Mouse (Mus musculus) left cerebral cortex, adult 2 months (tissue): ENCODE measurements around the gene Mafg. TPM values are rescaled to one million over a fixed set of nuclear protein-coding genes. Genes with fewer than 3 reads are reported as not detected.
A peak's percentile ranks its signal among the peaks of the same experiment; 100 is the strongest.

Experiments used
- DNase-seq, 2 experiments: peaks; one replicate each; pipeline ENCODE4 v3.0.0; 2021 to 2022; ENCODE audit warnings: low spot score in 2 of 2, mixed read lengths in 1 of 2; ENCODE audit errors: extremely low spot score in 1 of 2
- H3K27ac ChIP-seq: fragments of 200-600 bp; 2 replicates; pipeline ENCODE4 v1.8.1; 2022
- H3K4me3 ChIP-seq: fragments of 200-600 bp; 2 replicates; pipeline ENCODE4 v1.8.1; 2022
- CTCF ChIP-seq: fragments of 200-600 bp; IDR thresholded peaks from 2 replicates; pipeline ENCODE4 v1.8.1; 2022; ENCODE audit warnings: antibody characterized with exemption, mild to moderate bottlenecking, moderate library complexity
- intact Hi-C: fragments of 180-260 bp; cut with DNase I; formaldehyde crosslinking; loops from one replicate; pipeline ENCODE4 v1.15.1; 2025
- total RNA-seq, 2 experiments: library from RNA; stranded (reverse); gene quantifications; 2 replicates each; pipeline ENCODE4 v1.2.3; 2021

Gene Mafg
- total RNA-seq, 2 experiments from 2014 or later: 104 to 107 TPM

DNA sequence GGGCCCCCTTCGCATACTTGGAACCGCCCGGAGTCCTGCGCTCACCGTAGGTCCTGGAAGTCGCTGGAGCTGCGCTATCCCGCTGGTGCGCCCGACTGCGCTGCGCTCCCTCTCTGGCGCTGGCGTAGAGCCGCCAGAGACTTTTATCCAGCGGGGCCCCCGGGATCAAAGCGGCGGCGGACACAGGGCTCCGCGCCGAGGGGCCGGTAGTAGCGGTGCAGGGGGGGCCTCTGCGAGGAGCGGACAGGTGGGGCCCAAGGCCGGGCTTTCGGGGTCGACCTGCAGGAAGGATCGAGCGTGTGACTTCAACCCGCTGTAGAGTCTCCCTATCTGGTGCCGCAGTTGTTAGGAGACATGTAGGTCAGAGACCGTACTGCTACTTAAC, 27.7 kb upstream of the Mafg start, which contains the start of gene Notum:
Gene Notum (minus strand): TSS at position 100 of the 385 bp plus-strand sequence.
- TF ChIP-seq CTCF: no peak
- intact Hi-C loops: no loop called here
- no peak for DNase-seq
- Histone ChIP-seq H3K27ac (peak within 1 kb of the TSS; percentile 2), H3K4me3 (peak within 1 kb of the TSS; percentile 46)

DNA sequence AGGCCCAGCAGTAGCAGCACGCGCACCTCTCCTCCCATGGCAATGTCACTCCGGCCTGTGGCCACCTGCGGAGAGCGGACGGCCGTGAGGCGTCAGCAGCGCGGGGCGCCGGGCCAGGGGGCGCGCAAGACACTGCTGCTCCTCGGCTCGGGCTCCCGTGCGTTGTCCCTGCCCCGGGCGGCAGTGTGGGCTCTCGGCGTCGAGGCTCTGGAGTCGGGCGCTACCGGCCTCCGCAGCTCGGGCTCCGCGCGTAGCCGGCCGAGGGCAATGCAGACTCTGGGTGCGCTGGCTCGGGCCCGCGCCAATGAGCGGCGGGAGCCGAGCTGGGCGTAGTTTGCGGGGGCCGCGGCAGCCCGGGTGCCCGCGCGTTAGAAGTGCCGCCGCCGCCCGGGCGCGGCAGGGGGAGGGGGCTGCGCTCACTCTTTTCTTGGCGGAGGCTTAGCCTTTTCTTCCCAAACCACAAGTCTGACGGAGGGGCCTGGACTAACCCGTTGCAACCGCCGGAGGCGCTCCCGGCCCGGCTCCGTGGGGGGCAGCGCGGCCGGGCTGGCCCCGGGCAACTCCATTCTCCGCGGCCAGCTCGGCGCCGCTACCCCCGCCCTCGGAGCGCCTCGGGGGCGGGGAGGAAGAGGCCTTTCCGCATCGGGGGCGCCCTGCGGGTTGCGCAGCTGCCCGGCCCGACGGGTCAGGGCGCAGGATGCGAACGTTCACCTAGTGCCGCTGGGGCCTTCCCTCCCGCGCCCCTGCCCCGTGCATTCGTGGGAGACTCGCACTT, 27.1 kb upstream of the Mafg start:
- H3K27ac ChIP-seq: peak overlapping the region; percentile 2
- no peak for DNase-seq
- TF ChIP-seq CTCF: peak; percentile 49
- intact Hi-C loops: no loop called here
- peak overlapping the region; percentile 46 for H3K4me3 ChIP-seq

DNA sequence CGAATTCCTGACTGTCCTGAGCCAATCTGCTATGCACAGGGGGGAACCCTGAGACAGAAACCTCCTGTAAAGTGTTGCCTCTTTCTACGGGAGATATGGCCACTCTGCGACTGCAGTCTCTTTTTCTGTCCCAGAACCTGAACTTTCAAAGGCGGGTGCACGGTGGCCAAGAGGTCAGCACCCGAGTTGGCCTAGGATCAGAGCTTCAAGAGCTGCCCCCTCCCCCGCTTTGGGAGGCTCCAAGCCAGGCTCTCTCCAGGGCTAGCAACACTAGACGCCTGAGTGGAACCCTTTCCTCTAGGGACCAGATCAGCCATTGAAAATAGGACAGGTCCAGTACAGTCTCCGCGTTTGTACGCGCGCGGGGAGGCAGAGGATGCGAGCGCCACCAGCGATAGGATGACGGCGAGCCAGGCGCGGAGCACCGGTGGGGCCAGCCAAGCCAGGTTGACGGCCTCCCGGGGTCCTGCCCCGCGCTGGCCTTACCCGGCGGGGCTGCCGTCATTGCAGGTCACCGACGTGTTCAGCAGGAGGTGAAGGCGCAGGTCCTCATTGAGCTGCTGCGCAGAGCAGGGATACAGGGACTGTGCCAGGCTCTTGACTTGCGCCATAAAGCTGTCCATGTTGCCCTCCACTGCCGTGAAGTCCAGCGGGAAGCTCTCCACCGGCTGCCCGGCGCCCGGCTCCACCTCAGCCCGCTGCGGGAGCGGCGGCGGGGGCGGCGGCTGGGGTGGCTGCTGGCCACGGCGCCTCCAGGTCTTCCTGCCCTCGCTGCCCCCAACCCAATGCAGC, 26.3 kb upstream of the Mafg start:
- intact Hi-C loops: loop anchor here (1.0 to 10.0 kb wide), 2 partner anchors 53 to 115 kb away; no protein-coding TSS in a partner anchor
- H3K27ac ChIP-seq: peak overlapping the region; percentile 2
- TF ChIP-seq CTCF: no peak
- peak overlapping the region; percentile 46 for H3K4me3 ChIP-seq
- DNase-seq: no peak

DNA sequence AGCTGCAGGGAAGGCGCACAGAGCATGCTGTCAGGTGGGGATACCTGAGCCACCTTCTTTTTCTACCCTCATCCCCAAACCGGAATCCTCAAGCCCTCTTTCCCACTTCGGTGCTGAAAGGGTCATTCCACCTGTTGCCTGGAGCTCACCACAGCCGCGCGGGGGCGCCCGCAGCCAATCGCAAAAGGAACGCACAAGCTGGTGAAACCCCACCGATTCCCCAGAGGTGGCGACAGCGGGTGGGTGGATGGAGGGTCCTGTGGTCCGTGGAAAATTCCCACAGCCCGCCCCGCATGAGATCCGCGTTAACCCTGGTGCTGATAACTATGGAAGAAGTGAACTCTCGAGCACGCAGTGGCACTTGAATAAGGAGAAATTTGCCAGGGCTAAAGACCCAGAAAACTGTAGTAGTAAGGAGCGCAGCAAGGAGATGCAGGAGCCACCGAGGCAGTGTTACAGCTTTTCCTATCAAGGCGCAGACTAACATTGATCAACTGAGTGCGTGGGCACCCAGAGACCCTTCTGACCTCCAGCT, 25.5 kb upstream of the Mafg start:
- DNase-seq: peak; percentile 68 to 72
- Histone ChIP-seq H3K27ac (no peak overlapping the region), H3K4me3 (peak overlapping the region; percentile 46)
- intact Hi-C loops: loop anchor here (1.0 to 10.0 kb wide), 2 partner anchors 53 to 116 kb away; no protein-coding TSS in a partner anchor
- peak; percentile 81 for TF ChIP-seq CTCF

DNA sequence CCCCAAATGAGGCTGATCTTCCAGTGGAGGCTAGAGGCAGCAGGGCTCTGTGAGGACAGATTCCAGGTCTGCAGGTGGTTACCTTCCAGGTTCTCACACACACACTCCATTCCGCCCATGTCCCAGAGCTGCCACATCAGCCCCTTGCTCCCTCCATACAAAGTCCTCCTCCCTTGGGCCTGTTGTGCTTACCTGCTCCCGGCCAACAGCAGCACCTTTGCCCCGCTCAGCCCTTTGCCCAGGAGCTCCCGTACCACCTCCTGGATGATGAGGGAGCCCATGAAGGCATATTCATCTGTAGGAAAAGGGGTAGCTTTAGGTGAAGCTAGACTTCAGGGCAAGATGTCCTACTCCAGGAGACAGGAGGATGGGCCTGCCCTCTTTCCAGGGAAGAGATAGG, 23.9 kb upstream of the Mafg start:
- intact Hi-C loops: loop anchor here (10.0 kb wide), 1 partner anchor 118 kb away; no protein-coding TSS in a partner anchor
- TF ChIP-seq CTCF: no peak
- H3K4me3 ChIP-seq: no peak overlapping the region
- H3K27ac ChIP-seq: no peak overlapping the region
- DNase-seq: no peak

DNA sequence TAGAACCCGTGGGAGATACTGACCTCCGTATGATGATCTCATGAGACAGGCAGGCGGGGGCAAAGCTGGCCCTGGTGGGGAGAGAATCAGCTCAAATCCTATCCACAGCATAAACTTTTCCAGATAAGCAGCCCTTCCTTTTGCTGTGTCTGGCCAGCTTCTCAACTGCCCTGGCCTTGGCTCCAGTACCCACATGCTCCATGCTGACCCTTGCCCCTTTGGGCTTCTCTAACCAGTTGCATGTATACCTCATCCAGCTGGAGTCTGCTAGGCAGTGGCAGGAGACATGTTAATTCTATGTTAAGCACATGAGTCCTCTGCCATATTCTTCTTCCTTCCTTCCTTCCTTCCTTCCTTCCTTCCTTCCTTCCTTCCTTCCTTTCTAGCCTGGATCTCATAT, 21.3 kb upstream of the Mafg start:
- Histone ChIP-seq H3K27ac (no peak overlapping the region), H3K4me3 (no peak overlapping the region)
- intact Hi-C loops: loop anchor here (10.0 kb wide), 1 partner anchor 120 kb away; no protein-coding TSS in a partner anchor
- no peak for TF ChIP-seq CTCF
- no peak for DNase-seq

DNA sequence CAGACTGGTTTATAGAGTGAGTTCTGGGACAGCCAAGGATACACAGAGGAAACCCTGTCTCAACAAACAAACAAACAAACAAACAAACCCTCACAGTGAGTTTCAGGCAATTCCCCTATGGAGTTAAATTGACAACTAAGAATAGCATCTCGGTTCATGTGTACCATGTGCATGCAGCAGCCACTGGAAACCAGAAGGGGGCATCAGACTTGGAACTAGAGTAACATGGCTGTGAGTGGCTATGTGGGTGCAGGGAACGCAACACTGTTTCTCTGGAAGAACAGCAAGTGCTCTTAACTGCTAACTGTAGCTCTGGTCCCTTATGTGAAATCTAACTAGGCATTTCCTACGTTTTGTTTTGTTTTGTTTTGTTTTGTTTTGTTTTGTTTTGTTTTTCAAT, 18.5 kb upstream of the Mafg start:
- TF ChIP-seq CTCF: peak; percentile 31
- DNase-seq: no peak
- H3K27ac ChIP-seq: no peak overlapping the region
- intact Hi-C loops: loop anchor here (10.0 kb wide), 1 partner anchor 123 kb away; no protein-coding TSS in a partner anchor
- H3K4me3 ChIP-seq: no peak overlapping the region

DNA sequence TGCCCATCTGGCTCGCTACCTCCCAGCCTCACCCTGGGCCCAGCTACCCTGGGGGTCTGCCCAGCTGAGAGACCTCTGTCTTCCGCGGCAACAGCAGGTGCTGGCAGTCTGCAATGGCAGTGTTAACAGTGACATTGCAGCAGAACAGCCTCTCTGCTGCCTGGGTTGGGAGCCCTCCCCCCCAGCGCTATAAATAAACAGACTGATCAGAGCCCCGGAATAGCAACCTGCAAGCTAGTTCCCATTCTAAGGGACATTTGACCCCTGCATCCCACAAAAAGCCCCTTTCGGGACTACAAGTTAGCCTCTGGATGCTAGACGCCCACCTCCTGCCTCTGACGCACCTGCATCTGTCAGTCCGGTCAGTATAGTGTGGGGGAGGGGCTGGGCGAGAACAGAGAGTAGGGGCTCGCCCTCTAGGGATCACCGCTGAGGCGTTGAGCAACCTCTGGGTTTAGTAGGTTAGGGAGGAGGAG, 14.6 kb upstream of the Mafg start, which contains the start of gene Myadml2:
Gene Myadml2 (minus strand): TSS at position 158 of the 476 bp plus-strand sequence.
- Histone ChIP-seq H3K27ac (peak within 1 kb of the TSS; percentile 92), H3K4me3 (peak within 1 kb of the TSS; percentile 61)
- DNase-seq: no peak
- intact Hi-C loops: no loop called here
- no peak for TF ChIP-seq CTCF

DNA sequence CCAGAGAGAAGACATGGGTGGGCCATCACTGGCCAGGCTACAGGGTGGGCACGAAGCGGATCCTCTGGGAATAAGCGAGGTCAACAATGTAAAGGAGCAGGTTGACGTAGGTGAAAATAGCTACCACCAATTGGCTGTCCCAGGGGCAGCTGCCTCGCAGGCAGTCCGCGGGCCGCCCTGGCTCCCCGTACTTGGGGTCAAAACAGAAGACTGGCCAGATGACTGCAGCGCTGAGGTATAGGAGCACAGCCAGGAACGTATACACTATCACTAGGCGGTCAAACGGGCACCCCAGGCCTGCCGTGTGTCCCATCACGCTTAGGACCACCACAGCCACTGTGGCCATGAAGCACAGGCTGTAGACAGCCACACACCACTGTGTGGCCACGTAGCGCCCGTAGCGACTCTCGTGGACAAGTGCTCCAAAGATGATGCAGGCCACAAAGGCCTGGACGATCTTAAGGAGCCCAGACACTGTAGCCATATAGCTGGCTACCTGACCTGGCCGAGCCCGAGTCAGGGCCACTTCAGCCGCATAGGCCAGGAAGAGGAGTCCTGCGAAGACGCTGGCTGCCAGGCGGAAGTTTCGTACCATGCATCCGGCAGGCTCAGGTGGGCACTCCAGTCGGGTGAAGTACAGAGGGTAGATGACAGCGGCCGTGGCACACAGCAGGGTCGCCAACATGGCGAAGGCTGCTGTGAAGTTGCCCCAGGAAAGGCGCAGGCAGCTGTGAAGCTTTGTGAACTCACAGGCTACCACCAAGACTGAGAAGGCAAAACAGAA, 13.8 kb upstream of the Mafg start:
- intact Hi-C loops: no loop called here
- no peak for DNase-seq
- peak overlapping the region; percentile 61 for H3K4me3 ChIP-seq
- TF ChIP-seq CTCF: no peak
- peak overlapping the region; percentile 92 for H3K27ac ChIP-seq

DNA sequence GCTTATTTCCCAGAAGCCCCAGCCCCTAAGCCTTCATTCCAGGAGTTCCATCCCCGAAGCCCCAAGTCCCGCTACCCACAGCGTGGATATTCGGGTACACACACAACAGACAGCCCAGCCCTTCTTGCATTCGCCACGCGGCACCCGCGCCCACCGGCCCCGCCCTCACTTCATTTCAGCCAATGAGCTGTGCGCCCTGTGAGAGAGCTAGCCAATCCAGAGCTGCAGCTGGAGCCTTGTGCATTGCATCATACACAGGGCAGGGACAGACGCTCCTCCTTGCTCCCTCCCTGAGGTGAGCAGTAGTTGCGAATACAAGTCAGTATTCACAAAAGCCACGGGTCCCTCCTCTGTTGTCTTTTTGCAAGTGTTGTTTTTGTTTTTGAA, 10.2 kb upstream of the Mafg start, which contains the start of gene Pycr1:
Gene Pycr1 (minus strand): TSS at position 169 of the 387 bp plus-strand sequence.
- intact Hi-C loops: no loop called here
- no peak within 1 kb of the TSS for H3K27ac ChIP-seq
- peak; percentile 92 for DNase-seq

More for the DNA sequence above, 10.2 kb upstream of the Mafg start, which contains the start of gene Pycr1:
- TF ChIP-seq CTCF: no peak
- peak within 1 kb of the TSS; percentile 60 for H3K4me3 ChIP-seq
